In the genomic region with DNA sequence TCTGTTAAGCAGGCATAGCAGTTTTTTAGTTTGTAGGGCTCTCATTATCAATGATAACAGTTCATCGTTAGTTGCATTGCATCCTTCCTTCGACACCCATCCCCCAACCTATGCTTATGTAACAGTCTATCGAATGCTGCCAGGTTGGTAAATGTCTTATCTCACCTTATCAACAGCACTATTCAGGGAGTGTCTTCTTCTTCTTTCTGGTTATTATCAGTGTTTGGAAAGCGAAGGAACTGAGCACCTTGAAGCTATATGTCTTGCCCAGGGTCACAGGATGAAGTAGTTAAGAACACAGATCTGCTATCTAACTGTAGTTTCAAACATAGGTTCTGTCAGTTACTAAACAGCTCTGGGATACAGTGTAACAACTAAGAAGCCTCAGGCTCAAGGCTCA, we compare ENCODE assay signal across 29 mouse cellular contexts. TPM values are rescaled to one million over a fixed set of nuclear protein-coding genes. Genes with fewer than 3 reads are reported as not detected.
DNase-seq lines count a peak whose midpoint lies in the region; ATAC-seq and TF ChIP-seq lines count a peak whose summit lies in the region.
"Had no signal": no experiment of that assay in that cellular context is flagged by ENCODE, and none has a peak within 500 bp of the region (broad histone marks: within the 10 kb centered on the region; RNA-seq: fewer than 3 reads in every experiment).

No protein-coding gene starts in this region.

- H3K4me2 ChIP-seq in intestine, embryonic 16.5 days (ENCODE audit: low read depth, low read length): no peak overlapping the region
- no peak overlapping the region for H3K4me2 ChIP-seq in intestine, postnatal 0 days (replicated peaks; ENCODE audit: low read depth)
- peak overlapping the region; percentile 55; the same call in 1 of the 2 replicates for H3K4me2 ChIP-seq in neural tube, embryonic 12.5 days (replicated peaks)
- no peak overlapping the region for H3K4me2 ChIP-seq in neural tube, embryonic 15.5 days
- no peak overlapping the region for H3K4me2 ChIP-seq in neural tube, embryonic 13.5 days
- H3K4me2 ChIP-seq: embryonic facial prominence, embryonic 13.5 days; forebrain, embryonic 13.5 days; heart, embryonic 13.5 days; hindbrain, embryonic 14.5 days had no signal

- H3K9ac ChIP-seq in intestine, embryonic 16.5 days (ENCODE audit: low read depth, low read length): no peak overlapping the region
- no peak overlapping the region for H3K9ac ChIP-seq in intestine, postnatal 0 days (ENCODE audit: low read depth, low read length)
- no peak overlapping the region for H3K9ac ChIP-seq in neural tube, embryonic 12.5 days
- no peak overlapping the region for H3K9ac ChIP-seq in neural tube, embryonic 15.5 days (replicated peaks)
- H3K9ac ChIP-seq in neural tube, embryonic 13.5 days: no peak overlapping the region
- H3K9ac ChIP-seq: embryonic facial prominence, embryonic 13.5 days; forebrain, embryonic 13.5 days; heart, embryonic 13.5 days; hindbrain, embryonic 14.5 days had no signal

- WGBS in intestine, embryonic 16.5 days: 48% methylated on average over 4 of the region's 4 CpGs
- WGBS in intestine, postnatal 0 days: 39% methylated on average over 4 of the region's 4 CpGs
- WGBS in neural tube, embryonic 12.5 days: 67% methylated on average over 4 of the region's 4 CpGs
- WGBS in neural tube, embryonic 15.5 days: 60% methylated on average over 4 of the region's 4 CpGs
- 66% methylated on average over 4 of the region's 4 CpGs for WGBS in neural tube, embryonic 13.5 days

- H3K4me1 ChIP-seq in intestine, embryonic 16.5 days (ENCODE audit: control insufficient read depth, insufficient read depth, low read length): peaks cover 9% of the 10 kb centered on the region
- no peaks in the 10 kb centered on the region for H3K4me1 ChIP-seq in intestine, postnatal 0 days (replicated peaks; ENCODE audit: control insufficient read depth, insufficient read depth, low read length)
- H3K4me1 ChIP-seq in neural tube, embryonic 12.5 days: peaks cover 78% of the 10 kb centered on the region
- H3K4me1 ChIP-seq in neural tube, embryonic 15.5 days: peaks cover 55% of the 10 kb centered on the region
- H3K4me1 ChIP-seq in neural tube, embryonic 13.5 days (replicated peaks): peaks cover 83% of the 10 kb centered on the region
- H3K4me1 ChIP-seq: forebrain, embryonic 13.5 days had no signal

- H3K27me3 ChIP-seq in intestine, embryonic 16.5 days (replicated peaks; ENCODE audit: control insufficient read depth, insufficient read depth, low read length): peaks cover 19% of the 10 kb centered on the region
- H3K27me3 ChIP-seq in intestine, postnatal 0 days (replicated peaks; ENCODE audit: control insufficient read depth, insufficient read depth, low read length): peaks cover 37% of the 10 kb centered on the region
- H3K27me3 ChIP-seq in neural tube, embryonic 12.5 days (replicated peaks): no peaks in the 10 kb centered on the region
- H3K27me3 ChIP-seq in neural tube, embryonic 15.5 days (replicated peaks): no peaks in the 10 kb centered on the region
- H3K27me3 ChIP-seq in neural tube, embryonic 13.5 days: no peaks in the 10 kb centered on the region
- H3K27me3 ChIP-seq: CH12.LX had no signal

- no peaks in the 10 kb centered on the region for H3K36me3 ChIP-seq in intestine, embryonic 16.5 days (ENCODE audit: control insufficient read depth, insufficient read depth, low read length)
- no peaks in the 10 kb centered on the region for H3K36me3 ChIP-seq in intestine, postnatal 0 days (ENCODE audit: control insufficient read depth, insufficient read depth)
- H3K36me3 ChIP-seq in neural tube, embryonic 12.5 days: no peaks in the 10 kb centered on the region
- H3K36me3 ChIP-seq in neural tube, embryonic 15.5 days: no peaks in the 10 kb centered on the region
- no peaks in the 10 kb centered on the region for H3K36me3 ChIP-seq in neural tube, embryonic 13.5 days
- H3K36me3 ChIP-seq: embryonic facial prominence, embryonic 10.5 days; embryonic facial prominence, embryonic 13.5 days; forebrain, embryonic 10.5 days; heart, embryonic 10.5 days; heart, embryonic 13.5 days had no signal

- no peak for ATAC-seq in intestine, embryonic 16.5 days
- ATAC-seq in intestine, postnatal 0 days: no peak
- no peak for ATAC-seq in neural tube, embryonic 12.5 days (ENCODE audit: low FRiP score, low read depth)
- ATAC-seq in neural tube, embryonic 15.5 days (ENCODE audit: low FRiP score): no peak
- no peak for ATAC-seq in neural tube, embryonic 13.5 days (ENCODE audit: low read depth)
- ATAC-seq: activated CD4-positive, CD25-positive, alpha-beta regulatory T cell, adult 4 months; forebrain, embryonic 13.5 days; forebrain, embryonic 16.5 days; hindbrain, postnatal 0 days; inflammation-experienced regulatory T-cells, adult 6 months had no signal

- H3K9me3 ChIP-seq in intestine, embryonic 16.5 days (ENCODE audit: control insufficient read depth, low read length): no peaks in the 10 kb centered on the region
- no peaks in the 10 kb centered on the region for H3K9me3 ChIP-seq in intestine, postnatal 0 days (ENCODE audit: control insufficient read depth)
- no peaks in the 10 kb centered on the region for H3K9me3 ChIP-seq in neural tube, embryonic 12.5 days
- no peaks in the 10 kb centered on the region for H3K9me3 ChIP-seq in neural tube, embryonic 15.5 days (replicated peaks)
- no peaks in the 10 kb centered on the region for H3K9me3 ChIP-seq in neural tube, embryonic 13.5 days
- H3K9me3 ChIP-seq: embryonic facial prominence, embryonic 10.5 days; embryonic facial prominence, embryonic 13.5 days; forebrain, embryonic 10.5 days; forebrain, embryonic 13.5 days; heart, embryonic 10.5 days; heart, embryonic 13.5 days had no signal

- no peak for TF ChIP-seq CTCF in intestine, postnatal 0 days (IDR thresholded peaks at IDR 0.05; ENCODE audit: low read depth)

- no peak overlapping the region for H3K4me3 ChIP-seq in intestine, embryonic 16.5 days (ENCODE audit: low read length)
- no peak overlapping the region for H3K4me3 ChIP-seq in intestine, postnatal 0 days (ENCODE audit: low read depth, low read length)
- H3K4me3 ChIP-seq in neural tube, embryonic 12.5 days: no peak overlapping the region
- no peak overlapping the region for H3K4me3 ChIP-seq in neural tube, embryonic 15.5 days (replicated peaks)
- H3K4me3 ChIP-seq in neural tube, embryonic 13.5 days: no peak overlapping the region
- H3K4me3 ChIP-seq: embryonic facial prominence, embryonic 10.5 days; embryonic facial prominence, embryonic 13.5 days; forebrain, embryonic 10.5 days; forebrain, embryonic 13.5 days; heart, adult 2 months; heart, embryonic 10.5 days; heart, embryonic 13.5 days had no signal

- DNase-seq in kidney, adult 8-10 months: no peak
- DNase-seq: adrenal gland, adult 8-10 months; adrenal gland, postnatal 25 days; B cell, adult 2 months; cerebellum, adult 18-20 months; cerebellum, adult 9-10 months; cerebellum, postnatal 14 days; gastrocnemius, postnatal 10 days; gastrocnemius, postnatal 36 days; heart, adult 2 months; heart, postnatal 14 days; heart, postnatal 4 days had no signal

- peak overlapping the region; percentile 3; the same call in 1 of the 2 replicates for H3K27ac ChIP-seq in intestine, embryonic 16.5 days (ENCODE audit: low read length)
- H3K27ac ChIP-seq in intestine, postnatal 0 days (ENCODE audit: low read depth, low read length): no peak overlapping the region
- no peak overlapping the region for H3K27ac ChIP-seq in neural tube, embryonic 12.5 days
- no peak overlapping the region for H3K27ac ChIP-seq in neural tube, embryonic 15.5 days (replicated peaks)
- peak overlapping the region; percentile 23; the same call in 1 of the 2 replicates for H3K27ac ChIP-seq in neural tube, embryonic 13.5 days (replicated peaks)
- H3K27ac ChIP-seq: embryonic facial prominence, embryonic 10.5 days; embryonic facial prominence, embryonic 13.5 days; forebrain, embryonic 10.5 days; forebrain, embryonic 13.5 days; heart, adult 2 months; heart, embryonic 10.5 days; heart, embryonic 13.5 days; hindbrain, embryonic 14.5 days; hindbrain, postnatal 0 days had no signal

RNA-seq across cellular contexts. Expression of a gene that starts 49.0 kb away (rescaled TPM):
- polyA plus RNA-seq in intestine, embryonic 16.5 days (2015; fragmentation: Nextera tagmentation; extraction: Ambion mirVana): 8.8 and 9.7 TPM in 2 replicates
- 4.8 and 5.2 TPM in 2 replicates for polyA plus RNA-seq in intestine, postnatal 0 days (2015; fragmentation: Nextera tagmentation; extraction: Ambion mirVana)
- polyA plus RNA-seq in neural tube, embryonic 12.5 days (2016; fragmentation: Nextera tagmentation; extraction: Ambion mirVana): 69.5 and 77.4 TPM in 2 replicates
- 26.7 and 48.6 TPM in 2 replicates for polyA plus RNA-seq in neural tube, embryonic 15.5 days (2015; fragmentation: Nextera tagmentation; extraction: Ambion mirVana)
- polyA plus RNA-seq in neural tube, embryonic 13.5 days (2015; fragmentation: Nextera tagmentation; extraction: Ambion mirVana): 40.2 and 49.9 TPM in 2 replicates
- polyA plus RNA-seq: activated CD4-positive, CD25-positive, alpha-beta regulatory T cell, adult 4 months; forebrain, embryonic 10.5 days; forebrain, embryonic 13.5 days; forebrain, embryonic 16.5 days; inflammation-experienced regulatory T-cells, adult 6 months had no signal

Comparison
In these comparisons a context has a peak if more than half of its experiments do, and no peak if none do; other contexts are left out.
1. H3K27ac ChIP-seq: peak in intestine, embryonic 16.5 days (single experiment) and neural tube, embryonic 13.5 days (single experiment); none in intestine, postnatal 0 days (single experiment), neural tube, embryonic 12.5 days (single experiment) and neural tube, embryonic 15.5 days (single experiment).